Mouse (Mus musculus) MEL (cell line): ENCODE results near the gene Myt1l.

ENCODE experiments used
- CTCF ChIP-seq, 3 experiments: IDR thresholded peaks in 2 of 3; conservative IDR thresholded peaks in 1 of 3; 2 replicates each; pipeline ENCODE4 v1.5.1; 2011 to 2012; ENCODE audit warnings: low read length in 3 of 3, low read depth in 2 of 3, mild to moderate bottlenecking in 2 of 3, improper control_type of control experiment in 1 of 3, inconsistent platforms in 1 of 3, mixed read lengths in 1 of 3, moderate library complexity in 1 of 3; ENCODE audit not compliant: control insufficient read depth in 1 of 3, insufficient read depth in 1 of 3, poor library complexity in 1 of 3, severe bottlenecking in 1 of 3
- EP300 ChIP-seq, 2 experiments: IDR thresholded peaks; 2 replicates each; pipeline ENCODE4 v1.6.1; 2011; ENCODE audit warnings: improper control_type of control experiment in 2 of 2, low read length in 2 of 2, low read depth in 1 of 2, mild to moderate bottlenecking in 1 of 2
- MAFK ChIP-seq: IDR thresholded peaks from 2 replicates; pipeline ENCODE4 v1.6.1; 2011; ENCODE audit warnings: low read depth, mild to moderate bottlenecking, low read length, improper control_type of control experiment, borderline replicate concordance
- MAZ ChIP-seq: IDR thresholded peaks from 2 replicates; pipeline ENCODE4 v1.6.1; 2012; ENCODE audit warnings: low read depth, mild to moderate bottlenecking, inconsistent platforms, low read length, improper control_type of control experiment
- MEF2A ChIP-seq: IDR thresholded peaks from 2 replicates; pipeline ENCODE4 v1.6.1; 2014; ENCODE audit warnings: low read depth, mild to moderate bottlenecking, inconsistent platforms, low read length, improper control_type of control experiment; ENCODE audit not compliant: poor library complexity, insufficient replicate concordance, severe bottlenecking; ENCODE audit errors: extremely low read depth
- MXI1 ChIP-seq: IDR thresholded peaks from 2 replicates; pipeline ENCODE4 v1.6.1; 2011; ENCODE audit warnings: mild to moderate bottlenecking, low read depth, low read length, improper control_type of control experiment
- MYC ChIP-seq: IDR thresholded peaks from 2 replicates; pipeline ENCODE4 v1.6.1; 2011; ENCODE audit warnings: low read depth, mild to moderate bottlenecking, low read length, improper control_type of control experiment, moderate library complexity
- NRF1 ChIP-seq: IDR thresholded peaks from 2 replicates; pipeline ENCODE4 v1.6.1; 2014; ENCODE audit warnings: low read depth, mild to moderate bottlenecking, inconsistent platforms, low read length, improper control_type of control experiment, moderate library complexity; ENCODE audit not compliant: poor library complexity, insufficient read depth, severe bottlenecking
- POLR2A ChIP-seq, 2 experiments: IDR thresholded peaks; 2 replicates each; pipeline ENCODE4 v1.6.1; 2011 to 2012; ENCODE audit warnings: low read length in 2 of 2, mild to moderate bottlenecking in 2 of 2, control low read depth in 1 of 2, improper control_type of control experiment in 1 of 2, low read depth in 1 of 2, moderate library complexity in 1 of 2; ENCODE audit not compliant: control insufficient read depth in 1 of 2, insufficient read depth in 1 of 2, poor library complexity in 1 of 2
- ZKSCAN1 ChIP-seq: IDR thresholded peaks from 2 replicates; pipeline ENCODE4 v1.6.1; 2012; ENCODE audit warnings: low read depth, mild to moderate bottlenecking, inconsistent platforms, low read length, improper control_type of control experiment, moderate library complexity
- ZNF384 ChIP-seq: IDR thresholded peaks from 2 replicates; pipeline ENCODE4 v1.6.1; 2012; ENCODE audit warnings: low read depth, mild to moderate bottlenecking, inconsistent platforms, low read length, improper control_type of control experiment

GRCm38 (mm10) chr12:29697526-29698500 is 169.6 kb downstream of the Myt1l start:
- TF ChIP-seq NRF1, result no peak
- TF ChIP-seq CTCF (IDR thresholded peaks at IDR 0.05 in 2 of 3, conservative IDR thresholded peaks at IDR 0.05 in 1 of 3; ENCODE audit: control insufficient read depth in 1 of 3, insufficient read depth in 1 of 3, low read depth in 2 of 3, low read length in 3 of 3, poor library complexity in 1 of 3, severe bottlenecking in 1 of 3), result no peak
- no peak for TF ChIP-seq MAZ
- no peak for TF ChIP-seq MAFK
- TF ChIP-seq ZNF384, result no peak
- TF ChIP-seq MYC, result no peak
- TF ChIP-seq POLR2A (IDR thresholded peaks at IDR 0.05; ENCODE audit: control insufficient read depth in 1 of 2, insufficient read depth in 1 of 2, low read depth in 1 of 2, low read length in 2 of 2, poor library complexity in 1 of 2), result no peak
- TF ChIP-seq MXI1, result no peak
- TF ChIP-seq MEF2A, result no peak
- no peak for TF ChIP-seq ZKSCAN1
- TF ChIP-seq EP300 (IDR thresholded peaks at IDR 0.05; ENCODE audit: low read depth in 1 of 2, low read length in 2 of 2), result no peak
